Mouse (Mus musculus) thymus, adult 2 months (tissue): ENCODE results near the gene Sirt5. TPM values are rescaled to one million over a fixed set of nuclear protein-coding genes. Genes with fewer than 3 reads are reported as not detected.

Experiments
- DNase-seq: peaks from one replicate; pipeline ENCODE4 v3.0.0; 2021
- H3K27ac ChIP-seq: fragments of 200-500 bp; 2 replicates; pipeline ENCODE4 v1.5.1; 2012; ENCODE audit warnings: low read length, control low read depth; ENCODE audit not compliant: control insufficient read depth, insufficient read depth
- H3K27me3 ChIP-seq: fragments of 200-500 bp; 2 replicates; pipeline ENCODE4 v1.6.1; 2012; ENCODE audit warnings: mild to moderate bottlenecking, low read length, moderate library complexity, mixed read lengths; ENCODE audit not compliant: control insufficient read depth, insufficient read depth
- H3K36me3 ChIP-seq: fragments of 200-500 bp; 2 replicates; pipeline ENCODE4 v1.6.1; 2012; ENCODE audit warnings: mild to moderate bottlenecking, low read length, moderate library complexity; ENCODE audit not compliant: control insufficient read depth, insufficient read depth
- H3K4me1 ChIP-seq: fragments of 200-500 bp; replicated peaks from 2 replicates; pipeline ENCODE4 v1.6.1; 2012; ENCODE audit warnings: low read length; ENCODE audit not compliant: control insufficient read depth, insufficient read depth
- H3K4me3 ChIP-seq: fragments of 200-500 bp; 2 replicates; pipeline ENCODE4 v1.5.1; 2012; ENCODE audit warnings: mild to moderate bottlenecking, low read length, control low read depth, moderate library complexity; ENCODE audit not compliant: control insufficient read depth, insufficient read depth
- CTCF ChIP-seq: fragments of 200-500 bp; IDR thresholded peaks from 2 replicates; pipeline ENCODE4 v1.5.1; 2012; ENCODE audit warnings: mild to moderate bottlenecking, control low read depth, low read length, moderate library complexity, borderline replicate concordance; ENCODE audit not compliant: control insufficient read depth, poor library complexity, insufficient read depth; ENCODE audit errors: extremely low read depth
- POLR2A ChIP-seq: fragments of 200-500 bp; IDR thresholded peaks from 2 replicates; pipeline ENCODE4 v1.6.1; 2012; ENCODE audit warnings: mild to moderate bottlenecking, low read length, control low read depth, moderate library complexity; ENCODE audit not compliant: control insufficient read depth, poor library complexity, insufficient read depth; ENCODE audit errors: extremely low read depth
- WGBS: fragments of 180-500 bp; shearing (Covaris S2); methylation state at CpG from one replicate; pipeline ENCODE4 v1.1.7; 2018; 5-methylcytosine and 5-hydroxymethylcytosine counted together
- polyA plus RNA-seq: library from polyadenylated mRNA; depleted of rRNA; stranded (reverse); fragments of >200 nt; gene quantifications from 2 replicates; pipeline ENCODE4 v1.2.3, GENCODE M21; 2012

The Sirt5 gene
- polyA plus RNA-seq, 1 experiment, result 17.0 TPM

DNA sequence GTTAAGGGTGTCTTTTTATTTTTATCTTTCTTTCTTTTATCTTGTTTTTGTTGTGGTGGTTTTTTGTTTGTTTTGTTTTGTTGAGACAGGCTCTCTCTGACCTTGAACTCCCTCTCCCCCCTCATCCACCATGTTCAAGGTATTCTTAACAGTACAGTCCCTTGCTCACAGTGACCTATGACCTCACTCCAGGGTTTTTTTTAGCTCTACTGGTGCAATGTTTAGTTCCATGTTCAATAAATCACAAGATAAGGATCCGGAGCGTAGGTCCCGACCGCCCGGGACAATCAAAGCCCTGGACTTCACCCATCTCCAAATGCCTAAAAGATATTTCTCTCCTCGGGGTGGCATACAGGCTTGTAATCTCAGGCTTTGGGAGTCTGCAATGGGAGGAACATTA is 4.8 kb downstream of the Sirt5 start:
- no peak overlapping the region for H3K27ac ChIP-seq
- 95% methylated on average over 6 of the region's 6 CpGs for WGBS
- peaks cover 4% of the 10 kb centered on the region for H3K4me1 ChIP-seq

DNA sequence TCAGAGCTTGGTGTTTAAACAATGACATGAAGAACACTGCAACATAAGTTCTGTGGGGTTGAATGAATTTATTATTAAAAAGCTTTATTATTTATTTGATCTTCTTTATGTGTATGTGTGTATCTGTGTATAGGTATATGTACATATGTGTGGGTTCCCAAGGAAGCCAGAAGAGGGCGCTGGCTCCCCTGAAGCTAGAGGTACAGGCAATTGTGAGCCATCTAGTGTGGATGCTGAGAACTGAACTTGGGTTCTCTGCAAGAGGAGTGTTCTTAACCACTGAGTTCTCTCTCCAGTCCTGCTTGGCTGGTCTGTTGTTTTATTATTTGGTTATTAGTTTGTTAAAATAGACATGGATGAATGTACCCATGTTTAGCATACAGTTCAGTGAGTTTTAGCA is 7.6 kb downstream of the Sirt5 start:
- H3K36me3 ChIP-seq, result peaks cover 33% of the 10 kb centered on the region
- H3K4me3 ChIP-seq, result no peak overlapping the region
- TF ChIP-seq POLR2A, result no peak
- no peaks in the 10 kb centered on the region for H3K27me3 ChIP-seq
- no peak for DNase-seq
- H3K27ac ChIP-seq, result no peak overlapping the region
- 97% methylated on average over 1 of the region's 1 CpGs for WGBS
- no peaks in the 10 kb centered on the region for H3K4me1 ChIP-seq

More for the DNA sequence above, 4.8 kb downstream of the Sirt5 start:
- H3K36me3 ChIP-seq, result peaks cover 26% of the 10 kb centered on the region
- DNase-seq, result no peak
- H3K4me3 ChIP-seq, result no peak overlapping the region
- TF ChIP-seq CTCF (no peak), POLR2A (no peak)
- no peaks in the 10 kb centered on the region for H3K27me3 ChIP-seq

DNA sequence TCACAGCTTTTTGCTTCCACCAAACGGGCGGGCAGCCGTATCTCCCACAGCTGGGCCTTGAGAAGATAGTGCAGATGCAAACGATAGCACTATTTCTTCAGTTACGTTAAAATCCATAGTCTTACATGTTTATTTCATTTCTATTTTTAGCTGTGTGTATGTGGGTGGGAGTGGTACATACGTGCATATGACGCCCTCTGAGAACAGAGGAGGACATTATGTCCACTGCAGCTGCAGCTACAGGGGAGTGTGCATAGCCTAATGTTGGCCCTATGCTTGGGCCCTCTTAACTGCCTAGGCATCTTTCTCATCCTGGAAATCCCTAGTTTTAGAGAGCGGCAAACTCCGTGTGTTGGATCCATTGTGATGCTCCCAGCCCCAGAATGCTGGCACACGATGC is 8.9 kb downstream of the Sirt5 start:
- H3K27ac ChIP-seq, result no peak overlapping the region
- H3K4me3 ChIP-seq, result no peak overlapping the region
- DNase-seq, result no peak
- WGBS, result 93% methylated on average over 10 of the region's 10 CpGs
- peaks cover 33% of the 10 kb centered on the region for H3K36me3 ChIP-seq
- no peaks in the 10 kb centered on the region for H3K4me1 ChIP-seq
- TF ChIP-seq POLR2A (no peak), CTCF (no peak)
- no peaks in the 10 kb centered on the region for H3K27me3 ChIP-seq

DNA sequence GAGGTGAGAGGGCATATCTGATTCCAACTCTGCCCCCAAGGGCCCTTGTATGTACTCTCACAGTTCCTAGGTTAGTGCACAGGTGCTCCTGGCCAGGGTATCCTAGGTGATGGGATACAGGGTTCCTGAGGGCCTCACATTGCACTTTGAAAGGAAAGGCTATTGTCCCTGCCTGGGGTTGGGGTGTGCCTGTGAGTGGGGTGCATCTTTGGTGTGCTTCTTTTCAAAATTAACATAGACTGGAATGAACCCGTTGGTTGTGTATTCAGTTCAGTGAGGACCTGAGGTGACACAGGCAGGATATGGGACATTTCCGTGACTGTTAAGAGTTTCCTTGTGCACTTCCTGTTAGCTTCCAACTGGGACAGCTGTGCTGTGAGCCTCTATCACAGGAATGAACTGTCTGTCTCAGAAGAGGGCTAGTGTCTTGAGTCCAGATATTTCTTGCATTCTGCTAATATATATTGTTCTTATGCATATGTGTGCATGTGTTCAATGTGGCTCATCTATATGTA is 9.7 kb downstream of the Sirt5 start:
- no peaks in the 10 kb centered on the region for H3K27me3 ChIP-seq
- no peak for TF ChIP-seq CTCF
- H3K27ac ChIP-seq, result no peak overlapping the region
- no peak for DNase-seq
- no peaks in the 10 kb centered on the region for H3K4me1 ChIP-seq
- H3K4me3 ChIP-seq, result no peak overlapping the region
- WGBS, result 83% methylated on average over 2 of the region's 2 CpGs
- peaks cover 33% of the 10 kb centered on the region for H3K36me3 ChIP-seq

DNA sequence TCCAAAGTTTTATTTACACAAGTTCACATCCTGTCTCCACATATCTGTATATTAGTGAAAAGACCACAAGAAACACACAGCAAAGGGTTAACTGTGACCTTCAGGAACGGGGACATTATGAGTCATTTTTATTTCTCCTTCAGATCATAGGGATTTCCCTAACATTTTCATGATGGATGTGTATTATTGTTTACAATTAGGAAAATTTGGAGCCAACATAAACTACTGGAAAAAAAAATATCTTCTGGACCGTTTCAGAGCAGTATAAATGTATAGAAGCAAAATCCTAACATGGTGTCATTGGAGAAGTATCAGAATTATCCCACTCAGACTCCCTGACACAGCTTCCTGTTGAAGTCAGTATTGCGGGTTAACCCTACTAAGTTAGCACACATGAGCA is 14.7 kb downstream of the Sirt5 start:
- peaks cover 7% of the 10 kb centered on the region for H3K36me3 ChIP-seq
- WGBS, result 91% methylated on average over 3 of the region's 3 CpGs
- H3K4me3 ChIP-seq, result no peak overlapping the region
- DNase-seq, result no peak
- no peak overlapping the region for H3K27ac ChIP-seq
- H3K27me3 ChIP-seq, result no peaks in the 10 kb centered on the region
- TF ChIP-seq CTCF (no peak), POLR2A (no peak)
- H3K4me1 ChIP-seq, result no peaks in the 10 kb centered on the region

DNA sequence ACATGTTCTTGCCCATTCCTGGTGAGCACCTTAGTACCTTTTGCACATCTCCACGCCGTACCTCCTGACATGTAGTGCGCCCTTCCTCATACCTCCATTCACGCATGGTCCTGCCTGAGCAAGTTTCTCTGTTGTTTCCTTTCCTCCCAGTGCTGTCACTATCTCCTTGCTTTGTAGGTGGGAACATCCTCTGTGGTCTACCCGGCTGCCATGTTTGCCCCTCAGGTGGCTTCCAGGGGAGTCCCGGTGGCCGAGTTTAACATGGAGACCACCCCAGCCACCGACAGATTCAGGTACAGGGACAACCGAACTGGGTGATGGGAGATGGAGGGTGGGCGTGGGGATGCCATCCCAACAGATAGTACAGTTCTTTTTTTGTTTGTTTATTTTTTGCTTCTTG is 20.0 kb downstream of the Sirt5 start:
- no peak overlapping the region for H3K4me3 ChIP-seq
- TF ChIP-seq CTCF, result no peak
- no peak for TF ChIP-seq POLR2A
- H3K27me3 ChIP-seq, result no peaks in the 10 kb centered on the region
- H3K36me3 ChIP-seq, result no peaks in the 10 kb centered on the region; the same call in 1 of the 2 replicates
- H3K27ac ChIP-seq, result no peak overlapping the region
- no peaks in the 10 kb centered on the region for H3K4me1 ChIP-seq
- DNase-seq, result no peak
- WGBS, result 96% methylated on average over 10 of the region's 10 CpGs

DNA sequence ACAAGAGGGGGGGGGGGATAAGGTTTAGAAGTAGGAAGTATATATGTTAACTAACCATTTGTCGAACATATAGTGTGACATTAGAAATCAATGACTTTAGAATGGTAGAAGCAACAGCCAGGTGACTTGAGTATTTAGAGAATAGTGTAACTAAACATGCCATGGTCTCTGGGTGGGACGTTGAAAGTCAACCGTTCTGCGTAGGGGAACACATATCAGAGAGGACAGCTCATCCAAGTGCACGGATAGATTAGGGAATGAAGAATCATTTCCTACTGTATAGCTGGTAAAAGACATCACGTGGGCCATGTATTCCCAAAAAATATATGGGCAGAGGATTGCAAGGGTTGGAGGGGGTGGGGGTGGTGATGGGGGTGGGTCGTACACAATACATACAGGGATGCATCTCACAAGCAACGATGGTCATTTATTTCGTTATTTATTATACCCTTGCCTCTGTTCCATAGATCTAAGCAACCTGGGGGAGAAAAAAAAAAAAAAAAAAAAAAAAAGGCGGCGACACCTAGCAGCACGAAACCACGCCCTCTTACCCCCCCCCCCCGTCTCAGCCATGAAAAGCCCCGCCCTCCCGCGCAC is 32.5 kb downstream of the Sirt5 start:
- Histone ChIP-seq H3K36me3 (peaks cover 25% of the 10 kb centered on the region), H3K27ac (no peak overlapping the region), H3K4me1 (peaks cover 6% of the 10 kb centered on the region; the same call in 1 of the 2 replicates), H3K4me3 (no peak overlapping the region), H3K27me3 (no peaks in the 10 kb centered on the region)
- TF ChIP-seq CTCF (no peak), POLR2A (no peak)
- no peak for DNase-seq
- WGBS, result 42% methylated on average over 17 of the region's 17 CpGs
